Mouse (Mus musculus): ENCODE data around the gene Ank3. TPM values are rescaled to one million over a fixed set of nuclear protein-coding genes. Genes with fewer than 3 reads are reported as not detected.

Ank3 gene
- total RNA-seq, 2 experiments from 2014 or later = 497 to 550 TPM

- DNase-seq (ENCODE audit: low spot score in 2 of 2) = no peak
- intact Hi-C loops (cut with DNase I) = no loop called here
Observed at GRCm38 (mm10) chr10:69918461-69919151, 520.0 kb downstream of the Ank3 start.

GRCm38 (mm10) chr10:69919152-69919492, 520.5 kb downstream of the Ank3 start:
- intact Hi-C loops (cut with DNase I) = no loop called here
- DNase-seq (ENCODE audit: low spot score in 2 of 2) = no peak

GRCm38 (mm10) chr10:69919746-69920145, 521.2 kb downstream of the Ank3 start:
- peak in 1 of 2 experiments; percentile 51 for DNase-seq (ENCODE audit: low spot score in 2 of 2)
- intact Hi-C loops (cut with DNase I) = no loop called here

GRCm38 (mm10) chr10:69922076-69922475, 523.5 kb downstream of the Ank3 start:
- intact Hi-C loops (cut with DNase I) = no loop called here
- no peak for DNase-seq (ENCODE audit: low spot score in 2 of 2)

GRCm38 (mm10) chr10:69923801-69924200, 525.2 kb downstream of the Ank3 start:
- DNase-seq (ENCODE audit: low spot score in 2 of 2) = no peak
- intact Hi-C loops (cut with DNase I) = no loop called here

GRCm38 (mm10) chr10:69924321-69924720, 525.7 kb downstream of the Ank3 start:
- DNase-seq (ENCODE audit: low spot score in 2 of 2) = no peak
- intact Hi-C loops (cut with DNase I) = no loop called here

GRCm38 (mm10) chr10:69924845-69925244, 526.3 kb downstream of the Ank3 start:
- DNase-seq (ENCODE audit: low spot score in 2 of 2) = no peak
- intact Hi-C loops (cut with DNase I) = no loop called here

GRCm38 (mm10) chr10:69925285-69926157, 526.9 kb downstream of the Ank3 start:
- intact Hi-C loops (cut with DNase I) = no loop called here
- no peak for DNase-seq (ENCODE audit: low spot score in 2 of 2)

GRCm38 (mm10) chr10:69926158-69926882, 527.7 kb downstream of the Ank3 start:
- no peak for DNase-seq (ENCODE audit: low spot score in 2 of 2)
- intact Hi-C loops (cut with DNase I) = no loop called here

GRCm38 (mm10) chr10:69927012-69927411, 528.4 kb downstream of the Ank3 start:
- intact Hi-C loops (cut with DNase I) = no loop called here
- DNase-seq (ENCODE audit: low spot score in 2 of 2) = no peak

- no peak for DNase-seq (ENCODE audit: low spot score in 2 of 2)
- intact Hi-C loops (cut with DNase I) = no loop called here
Observed at GRCm38 (mm10) chr10:69928358-69928757, 529.8 kb downstream of the Ank3 start.

- no peak for DNase-seq (ENCODE audit: low spot score in 2 of 2)
- intact Hi-C loops (cut with DNase I) = no loop called here
Observed at GRCm38 (mm10) chr10:69930503-69930902, 531.9 kb downstream of the Ank3 start.

- intact Hi-C loops (cut with DNase I) = no loop called here
Observed at GRCm38 (mm10) chr10:69936443-69937067, 538.0 kb downstream of the Ank3 start.

GRCm38 (mm10) chr10:69937291-69937921, 538.8 kb downstream of the Ank3 start:
- intact Hi-C loops (cut with DNase I) = no loop called here
- DNase-seq (ENCODE audit: low spot score in 2 of 2) = no peak

More at GRCm38 (mm10) chr10:69936443-69937067, 538.0 kb downstream of the Ank3 start:
- no peak for DNase-seq (ENCODE audit: low spot score in 2 of 2)

- intact Hi-C loops (cut with DNase I) = no loop called here
- no peak for DNase-seq (ENCODE audit: low spot score in 2 of 2)
Observed at GRCm38 (mm10) chr10:69939144-69939543, 540.6 kb downstream of the Ank3 start.

GRCm38 (mm10) chr10:69939966-69940365, 541.4 kb downstream of the Ank3 start:
- intact Hi-C loops (cut with DNase I) = no loop called here

GRCm38 (mm10) chr10:69941001-69941400, 542.4 kb downstream of the Ank3 start:
- intact Hi-C loops (cut with DNase I) = no loop called here
- DNase-seq (ENCODE audit: low spot score in 2 of 2) = no peak

More at GRCm38 (mm10) chr10:69939966-69940365, 541.4 kb downstream of the Ank3 start:
- DNase-seq (ENCODE audit: low spot score in 2 of 2) = no peak

- intact Hi-C loops (cut with DNase I) = no loop called here
- no peak for DNase-seq (ENCODE audit: low spot score in 2 of 2)
Observed at GRCm38 (mm10) chr10:69944845-69945244, 546.3 kb downstream of the Ank3 start.

- intact Hi-C loops (cut with DNase I) = no loop called here
- DNase-seq (ENCODE audit: low spot score in 2 of 2) = no peak
Observed at GRCm38 (mm10) chr10:69945870-69946269, 547.3 kb downstream of the Ank3 start.

All from left cerebral cortex, postnatal 25 days (tissue).